Comparison of ENCODE assay signal across 9 mouse cellular contexts in genomic region chr17:86400032-86400431, GRCm38 (mm10).
DNase-seq lines count a peak whose midpoint lies in the region; ATAC-seq and TF ChIP-seq lines count a peak whose summit lies in the region.
"Had no signal": no experiment of that assay in that cellular context is flagged by ENCODE, and none has a peak within 500 bp of the region (broad histone marks: within the 10 kb centered on the region; RNA-seq: fewer than 3 reads in every experiment).

No protein-coding gene starts in this region.

- no peak for ATAC-seq in limb, embryonic 14.5 days (ENCODE audit: low FRiP score, low read depth)

- peak; percentile 27 for DNase-seq in limb, embryonic 14.5 days (ENCODE audit: low spot score)
- no peak for DNase-seq in limb, embryonic 10.5 days (ENCODE audit: low spot score)
- DNase-seq in heart, adult 2 months: peak; percentile 46 to 58
- DNase-seq in kidney, adult 8-10 months: peak; percentile 50 to 65
- DNase-seq in lung, postnatal 36 days: peak; percentile 84
- DNase-seq in urinary bladder, postnatal 4 days (ENCODE audit: low spot score in 2 of 2): no peak
- DNase-seq in c-Kit-positive CD71-positive TER-119-positive erythroid progenitor cells, embryonic 14.5 days (ENCODE audit: low spot score): no peak
- DNase-seq in right cerebral cortex, postnatal 36 days (ENCODE audit: low spot score in 2 of 2): no peak

- no peaks in the 10 kb centered on the region for H3K9me3 ChIP-seq in limb, embryonic 14.5 days (ENCODE audit: control insufficient read depth, low read length)
- H3K9me3 ChIP-seq in limb, embryonic 10.5 days (replicated peaks): no peaks in the 10 kb centered on the region
- H3K9me3 ChIP-seq: lung, embryonic 15.5 days had no signal

- H3K79me2 ChIP-seq in heart, adult 2 months (replicated peaks; ENCODE audit: control insufficient read depth, insufficient read depth, low read length): 0 out of 2 replicates have a peak, but pooled peaks cover under 1% of the 10 kb centered on the region

- no peaks in the 10 kb centered on the region for H3K27me3 ChIP-seq in limb, embryonic 14.5 days (ENCODE audit: control insufficient read depth, insufficient read depth, low read length)
- no peaks in the 10 kb centered on the region for H3K27me3 ChIP-seq in limb, embryonic 10.5 days (ENCODE audit: low read depth, poor library complexity, severe bottlenecking)
- no peaks in the 10 kb centered on the region for H3K27me3 ChIP-seq in heart, adult 2 months (ENCODE audit: control insufficient read depth, insufficient read depth, low read length)
- H3K27me3 ChIP-seq: lung, embryonic 15.5 days had no signal

- intact Hi-C loops in heart, adult 2 months (cut with DNase I): no loop called here

- no peak for TF ChIP-seq CTCF in heart, adult 2 months (IDR thresholded peaks at IDR 0.05)

- WGBS in limb, embryonic 14.5 days: 68% methylated on average over 4 of the region's 4 CpGs
- 82% methylated on average over 4 of the region's 4 CpGs for WGBS in limb, embryonic 10.5 days
- 33% methylated on average over 4 of the region's 4 CpGs for WGBS in heart, adult 2 months

- 0 out of 2 replicates have a peak overlapping the region, but pooled peaks have one; percentile 5 for H3K27ac ChIP-seq in limb, embryonic 14.5 days (replicated peaks; ENCODE audit: low read depth, low read length)
- no peak overlapping the region for H3K27ac ChIP-seq in limb, embryonic 10.5 days
- H3K27ac ChIP-seq in heart, adult 2 months: no peak overlapping the region; the same call in 1 of the 2 replicates
- H3K27ac ChIP-seq: lung, embryonic 15.5 days had no signal

- H3K4me2 ChIP-seq in limb, embryonic 14.5 days (replicated peaks; ENCODE audit: low read depth, low read length, severe bottlenecking): no peak overlapping the region
- H3K4me2 ChIP-seq: lung, embryonic 15.5 days had no signal

- no peak overlapping the region for H3K9ac ChIP-seq in limb, embryonic 14.5 days (ENCODE audit: low read depth, low read length, severe bottlenecking)
- H3K9ac ChIP-seq in heart, adult 2 months (ENCODE audit: low read depth, low read length): no peak overlapping the region
- H3K9ac ChIP-seq: lung, embryonic 15.5 days had no signal

- peaks cover 13% of the 10 kb centered on the region for H3K4me1 ChIP-seq in limb, embryonic 14.5 days (ENCODE audit: control insufficient read depth, insufficient read depth, low read length)
- H3K4me1 ChIP-seq in limb, embryonic 10.5 days: peaks cover 15% of the 10 kb centered on the region
- H3K4me1 ChIP-seq in heart, adult 2 months (ENCODE audit: control insufficient read depth, insufficient read depth, low read length): peaks cover 10% of the 10 kb centered on the region
- H3K4me1 ChIP-seq: lung, embryonic 15.5 days had no signal

- H3K4me3 ChIP-seq in limb, embryonic 14.5 days (replicated peaks; ENCODE audit: low read length): no peak overlapping the region
- no peak overlapping the region for H3K4me3 ChIP-seq in limb, embryonic 10.5 days
- no peak overlapping the region for H3K4me3 ChIP-seq in heart, adult 2 months
- H3K4me3 ChIP-seq: lung, embryonic 15.5 days had no signal

- H3K36me3 ChIP-seq in limb, embryonic 14.5 days (ENCODE audit: control insufficient read depth, insufficient read depth, low read length): no peaks in the 10 kb centered on the region
- H3K36me3 ChIP-seq in limb, embryonic 10.5 days: no peaks in the 10 kb centered on the region
- H3K36me3 ChIP-seq in heart, adult 2 months (ENCODE audit: control insufficient read depth, insufficient read depth, low read length): no peaks in the 10 kb centered on the region; the same call in 1 of the 2 replicates
- H3K36me3 ChIP-seq: lung, embryonic 15.5 days had no signal

- TF ChIP-seq EP300 in heart, adult 2 months (IDR thresholded peaks at IDR 0.05; ENCODE audit: insufficient read depth, low read depth, low read length): no peak

- no peak for TF ChIP-seq POLR2A in limb, embryonic 14.5 days (IDR thresholded peaks at IDR 0.05; ENCODE audit: borderline replicate concordance, extremely low read depth, insufficient read depth, insufficient read length)
- no peak for TF ChIP-seq POLR2A in heart, adult 2 months (IDR thresholded peaks at IDR 0.05; ENCODE audit: insufficient read depth, low read depth, low read length)

Comparison
In these comparisons a context has a peak if more than half of its experiments do, and no peak if none do; other contexts are left out.
1. DNase-seq: peak in limb, embryonic 14.5 days (single experiment), heart, adult 2 months (2 of 2), kidney, adult 8-10 months (2 of 2) and lung, postnatal 36 days (single experiment); none in limb, embryonic 10.5 days (single experiment), urinary bladder, postnatal 4 days (0 of 2), c-Kit-positive CD71-positive TER-119-positive erythroid progenitor cells, embryonic 14.5 days (single experiment) and right cerebral cortex, postnatal 36 days (0 of 2).